Mouse (Mus musculus) embryo, embryonic 10.5 days (tissue): ENCODE data around the gene Cpa1.

ENCODE experiments used
- DNase-seq: peaks from one replicate; pipeline ENCODE4 v3.0.0-alpha.2; 2015; ENCODE audit warnings: low spot score

Gene Cpa1

GRCm38 (mm10) chr6:30673764-30674561 is 34.9 kb downstream of the Cpa1 start:
- DNase-seq = peak; percentile 52

DNA sequence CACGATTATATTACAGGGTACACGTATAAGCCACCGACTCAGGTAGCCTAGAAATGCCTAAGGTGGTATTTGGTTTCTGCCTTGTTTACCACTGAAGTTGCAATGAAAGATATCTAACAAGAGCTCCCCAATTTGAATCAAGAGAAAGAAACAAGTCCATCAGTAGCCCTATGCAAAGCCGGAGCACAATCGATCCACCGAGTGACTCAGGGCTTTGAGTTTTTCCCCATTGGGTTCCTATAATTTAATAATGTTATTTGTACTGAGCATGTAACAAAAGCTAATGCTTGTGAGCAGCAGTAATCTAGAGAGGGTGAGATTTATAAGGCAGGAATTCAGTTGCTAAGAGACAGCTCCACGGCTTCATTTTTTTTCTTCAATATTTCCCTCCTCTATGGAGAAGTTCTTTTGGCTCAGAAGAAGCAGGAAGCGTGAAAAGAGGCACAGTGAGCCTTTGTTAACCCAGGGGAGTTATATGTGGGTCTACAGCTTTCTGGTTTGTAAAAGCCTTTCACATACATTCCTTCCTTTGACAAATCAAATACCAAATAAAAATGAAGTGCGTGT is 35.8 kb downstream of the Cpa1 start:
- peak; percentile 52 for DNase-seq

DNA sequence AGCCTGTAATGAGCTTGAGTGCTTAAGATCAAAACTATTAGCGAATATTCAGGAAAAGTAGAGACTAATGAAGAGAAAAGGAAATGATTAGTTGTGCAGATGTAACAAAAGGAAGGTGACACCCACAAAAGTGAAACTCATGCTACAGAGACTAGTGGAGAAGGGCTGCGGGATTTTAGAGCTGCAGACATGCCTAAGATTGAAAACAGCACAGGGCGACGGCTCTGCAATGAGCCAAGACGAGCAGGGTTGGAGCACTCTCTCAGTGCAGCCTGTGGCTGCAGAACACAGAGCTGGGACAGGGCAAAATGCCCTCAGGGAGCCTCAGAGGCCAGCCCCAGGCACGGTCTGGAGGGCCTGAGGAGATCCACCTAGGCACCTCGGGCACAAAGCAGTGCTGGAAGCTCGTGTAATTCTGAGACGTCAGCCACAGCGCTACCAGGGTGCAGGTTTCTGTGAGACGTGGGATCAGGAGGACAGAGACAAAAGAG is 36.3 kb downstream of the Cpa1 start:
- DNase-seq = peak; percentile 54

DNA sequence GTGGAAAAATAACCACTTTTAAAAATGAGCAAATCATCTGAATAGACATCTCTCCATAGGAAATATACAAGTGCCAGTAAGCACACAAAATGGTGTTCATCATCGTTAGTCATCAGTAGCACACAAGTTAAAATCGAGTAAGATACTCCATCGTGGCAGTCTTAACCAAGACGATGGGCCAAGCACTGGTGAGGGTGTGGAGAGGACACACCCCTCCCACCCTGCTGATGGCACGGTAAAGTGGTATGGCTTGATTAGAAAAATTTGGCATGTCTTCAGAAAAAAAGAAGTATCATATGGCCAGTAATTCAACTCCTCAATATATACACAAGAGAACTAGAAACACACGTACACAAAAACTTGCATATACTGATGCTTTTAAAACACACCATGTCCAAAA is 37.5 kb downstream of the Cpa1 start:
- no peak for DNase-seq

- no peak for DNase-seq
Observed at GRCm38 (mm10) chr6:30677591-30677990, 38.6 kb downstream of the Cpa1 start.

GRCm38 (mm10) chr6:30678482-30678881 is 39.5 kb downstream of the Cpa1 start:
- DNase-seq = peak; percentile 51

DNA sequence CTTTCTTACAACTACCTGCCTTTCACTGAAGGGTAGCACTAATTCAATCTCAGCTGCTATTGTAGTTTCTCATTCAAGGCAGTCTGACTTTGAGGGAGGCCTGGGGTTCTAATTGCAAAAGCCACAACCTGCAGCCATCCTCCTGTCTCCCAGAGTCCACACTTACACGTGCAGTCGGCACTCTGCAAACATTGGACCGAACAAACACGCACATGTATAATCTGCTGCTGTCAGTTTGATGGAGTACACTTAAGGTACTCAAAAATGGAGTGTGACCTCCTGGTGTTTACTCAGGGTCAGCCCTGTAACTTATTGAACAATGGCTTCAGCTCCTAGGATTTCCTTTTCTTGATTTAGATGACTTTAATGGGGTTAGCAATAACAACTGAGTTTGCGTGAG is 40.5 kb downstream of the Cpa1 start:
- peak; percentile 48 for DNase-seq

GRCm38 (mm10) chr6:30680442-30680841 is 41.4 kb downstream of the Cpa1 start:
- no peak for DNase-seq

- peak; percentile 68 for DNase-seq
Observed at GRCm38 (mm10) chr6:30681935-30682900, 43.2 kb downstream of the Cpa1 start.

DNA sequence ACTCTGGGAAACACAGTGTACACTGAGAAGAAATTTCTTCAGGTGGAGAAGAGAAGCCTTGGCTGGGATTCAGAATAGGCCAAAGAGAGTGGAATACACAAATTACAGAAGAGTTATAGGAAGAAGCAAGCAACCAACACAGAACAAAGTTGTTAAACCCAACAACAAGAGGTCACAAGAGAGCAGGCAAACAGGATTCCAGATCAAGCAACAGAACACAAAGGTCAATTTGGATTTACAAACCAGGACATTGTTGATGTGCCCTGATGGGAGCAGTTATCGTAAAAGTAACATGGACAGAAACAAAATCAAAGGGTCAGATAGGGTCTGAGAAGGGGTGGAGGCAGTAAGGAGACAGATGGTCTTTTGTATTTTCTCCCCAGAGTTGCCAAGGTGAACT is 45.6 kb downstream of the Cpa1 start:
- DNase-seq = no peak

- no peak for DNase-seq
Observed at GRCm38 (mm10) chr6:30687198-30687597, 48.2 kb downstream of the Cpa1 start.

DNA sequence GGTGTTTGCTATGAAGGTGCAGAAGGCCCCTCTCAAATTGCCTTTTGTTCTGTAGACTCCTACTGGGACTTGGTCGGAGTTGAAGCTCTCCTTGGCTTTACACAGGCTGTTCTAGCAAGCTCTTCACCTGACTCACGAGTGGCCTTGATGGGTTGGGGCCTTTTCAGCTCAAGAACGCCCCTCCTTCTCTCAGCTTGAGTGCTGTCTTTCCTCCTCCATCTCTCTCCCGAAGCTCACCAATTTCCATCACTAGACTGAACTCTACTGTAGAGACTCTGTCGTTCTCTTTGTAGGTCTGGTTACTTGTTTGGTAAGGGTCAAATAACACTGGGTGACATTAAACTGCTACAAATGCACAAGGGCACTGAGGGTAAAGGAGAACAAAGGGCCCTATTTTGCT is 53.8 kb downstream of the Cpa1 start:
- no peak for DNase-seq

DNA sequence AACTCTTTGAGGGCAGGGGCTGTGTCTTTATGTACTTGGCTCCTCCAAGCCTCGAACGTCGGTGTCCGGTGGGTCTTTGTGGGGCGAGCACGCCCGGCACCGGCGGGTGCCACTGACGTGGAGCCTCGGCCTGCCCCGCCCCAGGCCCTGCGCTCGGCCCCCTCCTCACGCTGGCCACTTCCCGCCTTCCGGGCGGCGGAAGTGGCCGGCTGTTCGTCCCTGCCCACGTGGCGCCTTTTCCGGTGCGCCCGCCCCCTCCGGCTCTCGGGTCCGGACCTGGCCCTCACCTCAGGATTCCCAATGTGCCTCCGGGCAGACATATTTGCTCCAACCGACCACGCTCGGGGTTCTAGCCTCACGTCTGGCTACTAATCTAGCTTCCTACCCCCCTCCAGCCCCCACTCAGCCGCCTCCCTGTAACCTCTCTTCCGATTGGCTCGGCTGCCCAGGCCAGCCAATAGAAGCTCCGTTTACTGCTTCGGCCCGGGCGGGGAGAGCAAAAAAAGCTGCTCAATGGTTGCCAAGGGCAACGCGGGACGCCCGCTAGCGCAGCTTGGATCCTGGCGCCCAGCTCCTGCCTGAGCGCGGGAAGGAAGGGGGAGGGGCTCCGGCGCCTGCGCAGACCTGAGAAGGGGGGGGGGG is 54.5 kb downstream of the Cpa1 start, which contains the start of gene Cep41:
Gene Cep41, minus strand, starts transcription at position 400 of the 642 bp plus-strand sequence.
- DNase-seq = peak; percentile 98

- DNase-seq = peak; percentile 69
Observed at GRCm38 (mm10) chr6:30694209-30694608, 55.2 kb downstream of the Cpa1 start.
